Mouse (Mus musculus) layer of hippocampus, postnatal 14 days (tissue): ENCODE measurements around the gene Zfp248. TPM values are rescaled to one million over a fixed set of nuclear protein-coding genes. Genes with fewer than 3 reads are reported as not detected.

Experiments
- DNase-seq, 2 experiments: peaks; one replicate each; pipeline ENCODE4 v3.0.0; 2021 to 2022; ENCODE audit warnings: low spot score in 2 of 2, mixed read lengths in 1 of 2
- microRNA-seq, 2 experiments: library from miRNA; unstranded; fragments of <30 nt; microRNA quantifications; one replicate each; pipeline ENCODE4 v1.2.0; 2021
- total RNA-seq, 2 experiments: library from RNA; stranded (reverse); gene quantifications; 2 replicates each; pipeline ENCODE4 v1.2.3; 2021

The Zfp248 gene
- total RNA-seq, 2 experiments from 2014 or later: 12.8 to 14.9 TPM

DNA sequence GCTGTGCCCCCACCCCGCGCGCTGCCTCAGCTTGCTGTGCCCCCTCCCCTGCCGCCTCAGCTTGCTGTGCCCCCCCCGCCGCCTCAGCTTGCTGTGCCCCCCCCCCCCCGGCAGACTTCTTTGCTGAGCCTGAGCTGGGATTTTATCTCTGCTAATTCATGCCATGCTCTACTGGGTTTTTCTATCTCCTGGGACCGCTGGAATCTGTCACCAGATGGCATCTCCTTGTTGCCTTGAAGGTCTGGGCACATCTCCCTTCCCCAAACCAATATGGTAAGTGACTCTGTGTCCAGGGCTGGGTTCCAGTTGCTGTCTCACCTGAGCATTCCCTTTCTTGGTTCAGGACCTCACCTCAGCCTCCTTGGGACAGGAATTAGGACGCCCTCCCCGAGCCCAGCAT is 77.7 kb downstream of the Zfp248 start:
- DNase-seq: no peak

Small RNAs within 50 kb of the gene (microRNA-seq; reads per million reads assigned to microRNA genes)
- gene Gm25953: 0 reads per million in 2 experiments

Other genes starting within 250 kb of the Zfp248 start
- 10 to 100 TPM; 24.3 to 27.1 TPM for gene Bms1, start 36.1 kb downstream of the Zfp248 start, total RNA-seq
- 10 to 100 TPM; 15.8 to 17.7 TPM for gene Zfp9, start 23.8 kb upstream of the Zfp248 start, total RNA-seq
- gene Ankrd26, start 106.7 kb upstream of the Zfp248 start, total RNA-seq: 1 to 10 TPM; 6.8 to 8.8 TPM